Mouse (Mus musculus) liver, adult 2 months (tissue): Measurements from ENCODE around the gene Paxip1.

Experiments used
- CTCF ChIP-seq: fragments of 200-500 bp; IDR thresholded peaks from 2 replicates; pipeline ENCODE4 v1.5.1; 2011; ENCODE audit warnings: low read depth, low read length, control low read depth
- POLR2A ChIP-seq: fragments of 200-500 bp; IDR thresholded peaks from 2 replicates; pipeline ENCODE4 v1.6.1; 2011; ENCODE audit warnings: low read length, control low read depth; ENCODE audit not compliant: insufficient read depth; ENCODE audit errors: extremely low read depth

DNA sequence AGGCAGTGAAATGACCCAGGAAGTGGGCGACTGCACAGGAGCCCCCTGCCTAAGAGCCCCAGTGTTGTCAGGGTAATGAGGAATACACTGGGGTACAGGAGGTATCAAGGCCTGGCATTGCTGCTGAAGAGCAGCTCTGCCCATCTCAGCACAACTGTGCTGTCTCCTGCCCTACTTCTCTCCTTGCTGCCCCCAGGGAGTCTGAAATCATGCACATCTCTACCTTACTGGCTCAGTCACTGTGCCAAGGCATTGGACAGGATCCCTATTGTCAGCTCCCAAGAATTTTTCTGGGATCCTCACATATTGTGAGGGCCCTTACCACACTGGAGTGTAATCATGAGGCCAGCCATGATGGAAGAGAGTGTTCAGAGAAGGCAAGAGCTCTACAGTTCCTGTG lies 60.1 kb downstream of the Paxip1 start:
- TF ChIP-seq CTCF (no peak), POLR2A (no peak)
